Mouse (Mus musculus) lung, embryonic 15.5 days (tissue): Measurements from ENCODE around the gene Trim2. TPM values are rescaled to one million over a fixed set of nuclear protein-coding genes. Genes with fewer than 3 reads are reported as not detected.

Source experiments
- ATAC-seq: fragments of 200-750 bp; cut with Nextera tagmentation; 2 replicates; pipeline ENCODE4 v1.8.0; 2017; ENCODE audit warnings: moderate number of reproducible peaks, borderline replicate concordance; ENCODE audit not compliant: low FRiP score, low TSS enrichment; ENCODE audit errors: extremely low read depth
- H3K27ac ChIP-seq: fragments of 300-500 bp; sonication (generic); 2 replicates; pipeline ENCODE4 v1.5.1; 2015; ENCODE audit warnings: moderate library complexity, mild to moderate bottlenecking, inconsistent platforms
- H3K27me3 ChIP-seq: fragments of 300-500 bp; sonication (generic); 2 replicates; pipeline ENCODE4 v1.6.1; 2015; ENCODE audit warnings: inconsistent platforms
- H3K36me3 ChIP-seq: fragments of 300-500 bp; sonication (generic); 2 replicates; pipeline ENCODE4 v1.6.1; 2015; ENCODE audit warnings: inconsistent platforms
- H3K4me1 ChIP-seq: fragments of 300-500 bp; sonication (generic); 2 replicates; pipeline ENCODE4 v1.6.1; 2015; ENCODE audit warnings: inconsistent platforms
- H3K4me2 ChIP-seq: fragments of 300-500 bp; sonication (generic); 2 replicates; pipeline ENCODE4 v1.6.1; 2015; ENCODE audit warnings: inconsistent platforms, mild to moderate bottlenecking, moderate library complexity
- H3K4me3 ChIP-seq: fragments of 300-500 bp; sonication (generic); 2 replicates; pipeline ENCODE4 v1.5.1; 2015; ENCODE audit warnings: mild to moderate bottlenecking, inconsistent platforms
- H3K9ac ChIP-seq: fragments of 300-500 bp; sonication (generic); 2 replicates; pipeline ENCODE4 v1.6.1; 2015; ENCODE audit warnings: inconsistent platforms
- H3K9me3 ChIP-seq: fragments of 300-500 bp; sonication (generic); 2 replicates; pipeline ENCODE4 v1.6.1; 2016; ENCODE audit warnings: inconsistent platforms
- WGBS: fragments of 180-500 bp; shearing (Covaris S2); methylation state at CpG from one replicate; pipeline ENCODE4 v1.1.7; 2015; 5-methylcytosine and 5-hydroxymethylcytosine counted together
- polyA plus RNA-seq: library from polyadenylated mRNA; unstranded; fragments of >200 nt; fragmentation: Nextera tagmentation; extraction: Ambion mirVana; gene quantifications from 2 replicates; pipeline ENCODE4 v1.2.1, GENCODE M21; 2015

Gene Trim2
- polyA plus RNA-seq, 1 experiment from 2014 or later, result 31.4 TPM

DNA sequence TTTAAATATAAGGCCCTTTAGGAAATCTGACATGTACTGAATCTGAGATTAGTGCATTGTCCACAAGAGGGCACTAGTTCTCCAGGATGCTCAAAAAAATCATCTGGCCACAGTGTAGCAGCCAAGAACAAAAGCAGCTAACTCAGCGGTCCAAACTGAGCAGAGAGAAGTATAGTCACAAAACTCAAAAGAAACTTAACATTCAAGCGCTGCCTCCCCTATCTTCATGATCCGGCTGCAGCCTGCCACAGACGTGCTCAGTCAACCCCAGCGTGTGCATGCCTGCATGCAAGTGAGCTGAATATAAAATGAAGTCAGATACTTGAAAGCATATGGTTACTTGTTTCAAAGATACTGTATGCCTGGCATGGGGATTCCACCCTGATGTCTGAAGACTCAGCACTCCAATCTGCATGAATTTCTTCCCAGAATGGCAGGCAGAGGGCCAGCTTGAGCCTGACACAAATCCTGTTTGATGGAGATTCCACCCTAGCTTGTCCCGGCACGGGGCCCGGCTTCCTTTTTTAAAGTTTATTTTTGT lies 8.0 kb upstream of the Trim2 start:
- WGBS, result 10% methylated on average over 8 of the region's 8 CpGs
- Histone ChIP-seq H3K27me3 (no peaks in the 10 kb centered on the region), H3K4me1 (peaks cover 12% of the 10 kb centered on the region), H3K4me3 (0 out of 2 replicates have a peak overlapping the region, but pooled peaks have one; percentile 10), H3K4me2 (peak overlapping the region; percentile 42), H3K9me3 (no peaks in the 10 kb centered on the region), H3K27ac (peak overlapping the region; percentile 77), H3K9ac (no peak overlapping the region), H3K36me3 (no peaks in the 10 kb centered on the region)
- ATAC-seq, result peak; percentile 71; the same call in 1 of the 2 replicates

DNA sequence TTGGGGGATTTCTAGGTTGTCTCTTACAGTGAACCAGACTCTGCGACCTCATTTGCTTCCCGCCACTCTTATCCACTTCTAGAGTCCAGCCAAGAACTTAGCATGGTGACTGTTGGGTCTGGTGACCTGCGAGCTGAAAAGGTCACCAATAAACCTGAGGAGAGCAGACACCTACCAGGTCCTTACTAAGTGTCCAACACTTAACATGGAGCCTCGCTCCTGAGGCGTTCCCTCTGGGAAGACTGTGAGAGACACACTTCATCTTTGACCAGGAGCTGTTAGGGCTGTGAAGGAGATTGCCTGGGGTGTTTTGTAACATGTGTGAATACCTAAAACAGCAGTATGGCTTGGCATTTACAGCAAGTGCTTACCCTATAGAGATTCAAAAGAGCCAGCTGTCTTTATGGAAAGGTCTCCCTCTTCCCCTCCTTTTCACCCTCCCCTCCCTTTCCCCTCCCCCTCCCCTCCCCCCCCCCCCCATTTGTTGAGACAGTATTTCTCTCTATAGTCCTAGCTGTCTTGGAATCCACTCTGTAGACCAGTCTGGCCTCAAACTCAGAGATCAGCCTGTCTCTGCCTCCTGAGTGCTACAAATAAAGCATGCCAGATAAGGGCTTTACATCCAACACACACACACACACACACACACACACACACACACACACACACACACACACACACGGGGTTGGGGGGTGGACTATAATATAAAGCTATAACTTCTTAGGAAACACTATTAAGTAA lies 7.3 kb upstream of the Trim2 start:
- H3K27me3 ChIP-seq, result no peaks in the 10 kb centered on the region
- peak; percentile 6; the same call in 1 of the 2 replicates for ATAC-seq
- 72% methylated on average over 6 of the region's 6 CpGs for WGBS
- no peaks in the 10 kb centered on the region for H3K36me3 ChIP-seq
- H3K4me3 ChIP-seq, result no peak overlapping the region
- H3K4me1 ChIP-seq, result peaks cover 12% of the 10 kb centered on the region
- no peak overlapping the region for H3K4me2 ChIP-seq
- H3K9me3 ChIP-seq, result no peaks in the 10 kb centered on the region
- no peak overlapping the region for H3K9ac ChIP-seq
- H3K27ac ChIP-seq, result no peak overlapping the region

DNA sequence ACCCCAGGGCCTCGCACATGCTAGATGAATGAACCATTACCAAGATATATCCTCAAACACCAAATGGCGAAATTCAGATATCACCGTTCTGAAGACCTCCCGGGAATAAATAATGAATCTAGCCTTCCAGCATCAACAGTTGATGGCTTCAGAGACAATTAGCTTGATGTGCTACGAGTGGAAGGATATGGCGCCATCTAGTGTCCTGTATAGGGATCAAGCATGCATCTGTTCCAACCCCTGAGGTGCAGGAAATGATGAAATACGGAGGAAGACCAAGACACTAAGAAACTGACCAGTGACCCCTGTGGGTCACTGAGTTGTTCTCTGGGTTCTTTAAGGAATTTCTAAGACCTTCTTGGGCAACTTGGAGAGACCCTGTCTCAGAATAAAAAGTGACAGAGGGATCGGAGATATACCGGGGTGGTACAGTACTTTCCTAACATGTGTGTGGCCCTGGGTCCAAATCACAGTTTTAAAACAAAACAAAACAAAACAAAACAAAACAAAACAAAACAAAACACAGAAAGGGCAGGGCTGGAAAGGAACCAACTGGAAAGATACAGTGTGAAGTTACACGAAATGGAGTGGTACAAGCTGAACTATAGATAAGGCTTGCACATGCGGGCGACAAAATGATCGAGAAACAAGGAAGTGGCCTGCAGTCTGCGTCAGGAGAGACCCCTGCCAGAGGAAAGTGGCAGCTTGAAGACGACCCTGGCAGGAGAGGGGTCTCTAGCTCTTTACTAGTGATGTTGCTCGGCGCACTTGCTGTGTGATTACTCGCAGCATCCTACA lies 6.5 kb upstream of the Trim2 start:
- no peaks in the 10 kb centered on the region for H3K36me3 ChIP-seq
- ATAC-seq, result peak; percentile 38; the same call in 1 of the 2 replicates
- no peaks in the 10 kb centered on the region for H3K9me3 ChIP-seq
- 0 out of 2 replicates have a peak overlapping the region, but pooled peaks have one; percentile 21 for H3K4me2 ChIP-seq
- H3K27me3 ChIP-seq, result no peaks in the 10 kb centered on the region
- peaks cover 12% of the 10 kb centered on the region for H3K4me1 ChIP-seq
- 44% methylated on average over 18 of the region's 18 CpGs for WGBS
- H3K4me3 ChIP-seq, result no peak overlapping the region
- H3K9ac ChIP-seq, result no peak overlapping the region
- H3K27ac ChIP-seq, result no peak overlapping the region

DNA sequence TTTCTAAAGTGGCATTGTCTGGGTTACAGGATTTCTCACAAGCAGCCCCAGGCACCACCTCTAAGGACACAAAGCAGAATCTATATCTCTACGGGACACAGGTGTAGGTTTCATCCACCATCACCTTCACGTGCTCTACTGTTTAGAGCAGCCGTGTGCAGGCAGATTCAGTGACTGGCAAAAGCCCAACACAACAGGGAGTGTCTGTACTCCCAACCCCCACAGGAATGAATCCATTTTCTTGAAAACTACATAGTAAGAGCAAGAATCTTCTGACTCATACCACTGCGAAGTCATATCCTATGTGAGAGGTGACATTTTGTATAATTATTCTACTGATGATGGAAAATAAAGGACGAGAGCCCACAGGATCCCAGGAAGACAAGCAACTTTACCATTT lies 5.6 kb upstream of the Trim2 start:
- Histone ChIP-seq H3K4me2 (no peak overlapping the region), H3K27ac (no peak overlapping the region), H3K36me3 (no peaks in the 10 kb centered on the region), H3K4me1 (peaks cover 12% of the 10 kb centered on the region), H3K9ac (no peak overlapping the region), H3K27me3 (no peaks in the 10 kb centered on the region), H3K9me3 (no peaks in the 10 kb centered on the region), H3K4me3 (no peak overlapping the region)
- 58% methylated on average over 5 of the region's 5 CpGs for WGBS
- ATAC-seq, result no peak

DNA sequence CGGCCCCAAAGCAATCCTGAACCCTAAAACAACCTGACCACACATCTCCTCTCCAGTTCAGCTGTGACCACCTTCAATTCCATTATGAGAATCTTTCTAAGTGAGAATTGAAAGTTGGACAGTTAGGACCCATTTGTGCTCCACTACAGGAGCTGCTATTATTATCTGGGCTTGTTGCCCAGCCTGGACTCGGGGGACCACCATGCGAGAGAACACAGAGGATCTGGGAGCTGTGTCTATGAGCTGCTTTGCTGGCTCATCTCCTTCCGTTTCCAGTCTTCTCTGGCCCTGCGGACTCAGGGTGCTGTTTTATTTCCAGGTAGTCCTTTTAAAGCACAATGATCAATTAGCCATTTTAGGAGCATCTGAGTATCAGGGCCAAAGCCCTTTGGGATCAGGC lies 839 bp upstream of the Trim2 start:
- peaks cover 21% of the 10 kb centered on the region for H3K4me1 ChIP-seq
- no peak overlapping the region for H3K4me2 ChIP-seq
- WGBS, result 67% methylated on average over 5 of the region's 5 CpGs
- no peak overlapping the region for H3K9ac ChIP-seq
- ATAC-seq, result no peak
- no peak overlapping the region for H3K27ac ChIP-seq
- no peak overlapping the region for H3K4me3 ChIP-seq
- no peaks in the 10 kb centered on the region for H3K36me3 ChIP-seq
- peaks cover 39% of the 10 kb centered on the region for H3K27me3 ChIP-seq
- H3K9me3 ChIP-seq, result no peaks in the 10 kb centered on the region

DNA sequence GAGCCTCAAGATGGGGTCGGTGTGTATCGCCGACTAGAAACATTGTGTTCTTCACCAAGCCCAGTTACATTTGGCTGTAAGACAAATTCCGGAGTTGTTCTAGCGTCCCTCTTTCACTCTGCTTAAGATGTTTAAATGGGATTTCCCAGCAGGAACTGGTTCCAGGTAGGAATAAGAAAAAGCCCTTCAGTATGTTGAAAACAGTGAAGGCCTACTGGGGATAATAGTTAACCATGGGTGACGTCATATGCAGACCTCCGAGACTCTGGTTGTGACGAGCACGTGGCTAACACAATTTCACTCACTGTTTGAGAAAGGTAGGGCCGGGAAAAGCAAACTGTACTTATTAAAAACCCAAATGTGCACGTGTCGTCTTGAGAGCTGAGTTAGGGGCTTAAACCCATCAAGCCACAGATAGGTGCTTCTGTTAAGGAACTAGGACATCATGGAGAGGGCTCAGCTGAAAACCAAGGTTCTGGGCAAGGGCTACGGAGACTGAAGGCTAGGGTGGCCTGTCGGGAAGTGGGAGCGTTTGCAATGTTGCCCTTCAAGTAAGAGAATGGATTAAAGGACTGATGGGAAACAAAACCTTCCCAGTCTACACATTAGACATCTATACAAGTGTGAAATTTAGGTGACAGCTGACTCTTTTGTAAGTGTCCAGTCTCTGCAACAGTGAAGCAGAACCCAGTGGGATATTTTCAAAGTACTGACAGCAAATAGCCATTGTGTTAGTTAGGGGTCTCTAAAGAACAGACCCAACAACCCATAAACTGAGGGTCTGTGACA lies 761 bp downstream of the Trim2 start:
- Histone ChIP-seq H3K9me3 (no peaks in the 10 kb centered on the region), H3K4me2 (no peak overlapping the region), H3K9ac (no peak overlapping the region), H3K27me3 (peaks cover 41% of the 10 kb centered on the region), H3K4me1 (peaks cover 21% of the 10 kb centered on the region), H3K36me3 (no peaks in the 10 kb centered on the region), H3K4me3 (no peak overlapping the region), H3K27ac (no peak overlapping the region)
- no peak for ATAC-seq
- 41% methylated on average over 15 of the region's 15 CpGs for WGBS

DNA sequence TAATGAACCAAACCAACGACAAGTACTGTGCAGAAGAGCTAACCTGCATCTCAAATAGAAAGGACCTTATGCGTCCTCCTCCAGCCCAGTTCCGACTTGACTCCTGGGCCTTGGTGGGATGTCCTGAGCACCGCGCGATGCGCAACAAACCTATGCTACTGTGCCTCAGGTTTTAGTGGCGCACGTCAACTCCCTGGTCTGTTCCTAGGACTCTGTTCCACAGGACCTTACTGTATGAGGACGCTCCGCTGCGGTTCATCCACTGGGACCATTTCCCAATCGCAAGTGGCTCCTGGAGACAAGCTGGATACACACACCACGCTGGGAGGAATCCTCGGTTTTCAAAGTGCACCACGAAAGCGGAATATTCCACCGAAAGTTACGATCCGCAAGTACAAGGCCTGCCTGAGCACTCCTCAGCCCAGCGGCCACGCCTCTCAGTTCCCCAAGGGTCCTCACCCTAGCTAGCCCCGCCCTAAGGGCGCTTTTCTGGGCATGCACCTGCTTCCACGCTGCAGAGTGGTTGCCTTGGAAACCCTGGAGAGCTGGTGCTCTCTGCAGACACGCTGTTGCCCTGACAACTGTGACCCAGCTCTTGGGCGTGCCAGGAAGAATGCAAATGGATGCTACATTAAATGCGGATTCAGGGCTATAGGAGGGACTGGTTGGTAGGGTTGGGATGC lies 1.5 kb downstream of the Trim2 start:
- peak; percentile 90 for ATAC-seq
- Histone ChIP-seq H3K27ac (peak overlapping the region; percentile 32; the same call in 1 of the 2 replicates), H3K27me3 (peaks cover 41% of the 10 kb centered on the region), H3K4me3 (peak overlapping the region; percentile 34), H3K9ac (no peak overlapping the region), H3K4me1 (peaks cover 21% of the 10 kb centered on the region), H3K4me2 (peak overlapping the region; percentile 68), H3K36me3 (no peaks in the 10 kb centered on the region), H3K9me3 (no peaks in the 10 kb centered on the region)
- WGBS, result 3% methylated on average over 28 of the region's 28 CpGs

DNA sequence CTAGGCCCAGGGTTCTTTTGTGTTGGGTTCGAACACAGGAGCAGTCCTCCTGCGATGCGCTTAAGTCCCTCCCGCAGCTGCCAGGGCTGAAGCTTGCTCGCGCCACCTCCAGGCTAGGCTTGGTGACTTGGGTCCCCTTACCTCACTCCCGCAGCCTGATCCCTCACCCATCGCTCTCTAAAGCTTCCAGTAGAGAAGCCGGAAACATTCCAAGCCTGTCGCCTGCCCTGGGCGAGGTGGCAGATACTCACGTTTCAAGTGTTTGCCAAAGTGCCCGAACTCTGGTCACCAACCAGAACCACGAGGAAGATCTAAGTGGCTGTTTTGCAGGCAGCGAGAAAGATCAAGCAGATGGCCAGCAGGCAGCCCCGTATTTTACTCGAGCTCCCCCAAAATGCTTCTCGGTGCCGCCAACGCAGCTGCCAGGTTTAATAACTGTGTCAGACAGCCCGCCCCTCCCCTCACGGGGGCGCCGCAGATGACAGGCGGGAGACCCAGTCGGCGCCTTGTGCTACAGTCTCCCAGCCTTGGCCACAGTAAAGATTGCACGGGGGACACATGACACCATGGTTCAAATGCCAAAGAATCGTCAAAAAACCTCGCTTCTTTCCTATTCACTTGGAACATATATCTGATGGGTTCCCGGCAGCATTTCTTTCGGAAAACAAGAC lies 2.2 kb downstream of the Trim2 start:
- Histone ChIP-seq H3K27me3 (peaks cover 41% of the 10 kb centered on the region), H3K9ac (0 out of 2 replicates have a peak overlapping the region, but pooled peaks have one; percentile 18)

DNA sequence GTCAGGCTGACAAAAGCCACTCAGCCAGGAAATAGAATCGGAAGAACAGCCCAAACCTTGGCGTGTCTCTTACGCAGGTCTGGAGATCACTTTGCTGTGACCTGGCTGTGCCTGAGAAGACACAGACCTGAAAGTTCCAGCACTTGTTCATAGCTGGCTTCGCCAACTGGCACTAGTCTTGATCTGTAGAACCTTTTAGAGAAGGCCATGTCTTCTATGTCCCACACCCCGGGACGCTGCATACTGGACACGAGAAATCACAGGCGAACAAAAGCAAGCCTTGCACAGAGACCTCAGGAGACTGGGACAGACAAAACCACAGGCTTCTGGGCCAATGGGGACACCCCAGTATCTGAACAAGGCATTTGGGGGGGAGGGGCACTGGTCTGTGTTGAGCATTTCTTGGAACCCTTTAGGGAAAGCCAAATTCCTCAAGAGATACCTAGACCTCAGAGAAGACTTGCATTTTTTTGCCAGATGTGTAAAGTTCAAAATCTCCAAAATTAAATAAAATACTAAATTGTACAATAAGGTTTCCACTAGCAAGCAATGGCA lies 3.2 kb downstream of the Trim2 start:
- peaks cover 21% of the 10 kb centered on the region for H3K4me1 ChIP-seq
- no peaks in the 10 kb centered on the region for H3K9me3 ChIP-seq
- no peak overlapping the region for H3K27ac ChIP-seq
- no peak overlapping the region for H3K9ac ChIP-seq
- peak overlapping the region; percentile 68 for H3K4me2 ChIP-seq
- no peak overlapping the region for H3K4me3 ChIP-seq
- WGBS, result 82% methylated on average over 8 of the region's 8 CpGs
- no peak for ATAC-seq
- H3K27me3 ChIP-seq, result peaks cover 41% of the 10 kb centered on the region
- no peaks in the 10 kb centered on the region for H3K36me3 ChIP-seq

More for the DNA sequence above, 2.2 kb downstream of the Trim2 start:
- Histone ChIP-seq H3K27ac (peak overlapping the region; percentile 32; the same call in 1 of the 2 replicates), H3K9me3 (no peaks in the 10 kb centered on the region), H3K36me3 (no peaks in the 10 kb centered on the region), H3K4me3 (peak overlapping the region; percentile 34), H3K4me1 (peaks cover 21% of the 10 kb centered on the region), H3K4me2 (peak overlapping the region; percentile 68)
- ATAC-seq, result peak; percentile 72
- WGBS, result under 1% methylated on average over 32 of the region's 32 CpGs

DNA sequence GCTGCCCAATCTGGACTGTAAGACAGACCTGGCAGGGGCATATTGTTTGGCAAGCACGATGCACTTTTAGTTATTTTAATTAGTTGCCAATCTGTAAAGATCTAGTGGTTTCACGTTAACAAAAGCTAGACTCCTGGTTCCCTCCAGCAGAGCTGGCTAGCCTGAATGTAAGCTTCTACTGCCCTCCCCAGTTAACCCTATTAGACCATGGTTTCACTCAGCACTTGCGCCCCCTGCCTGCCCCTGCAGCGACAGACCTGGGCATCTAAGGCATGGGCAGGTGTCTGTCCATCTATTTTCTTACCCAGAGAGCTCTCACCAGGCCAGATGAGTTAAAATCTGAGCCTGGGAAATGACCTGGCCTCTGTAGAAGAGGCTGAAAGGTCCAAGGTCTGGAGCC lies 4.4 kb downstream of the Trim2 start:
- no peak for ATAC-seq
- peaks cover 41% of the 10 kb centered on the region for H3K27me3 ChIP-seq
- WGBS, result 17% methylated on average over 4 of the region's 4 CpGs

More for the DNA sequence above, 4.4 kb downstream of the Trim2 start:
- Histone ChIP-seq H3K9ac (no peak overlapping the region), H3K27ac (no peak overlapping the region), H3K4me1 (peaks cover 21% of the 10 kb centered on the region), H3K9me3 (no peaks in the 10 kb centered on the region), H3K4me3 (no peak overlapping the region), H3K36me3 (no peaks in the 10 kb centered on the region), H3K4me2 (no peak overlapping the region)
